Mouse (Mus musculus): Measurements from ENCODE around the gene Lasp1. TPM values are rescaled to one million over a fixed set of nuclear protein-coding genes. Genes with fewer than 3 reads are reported as not detected.
"Not testable (repeated sequence)": the region's sequence is repeated elsewhere in the genome, so short reads cannot be mapped to it uniquely, and the experiment has no call there.

Gene Lasp1
- total and polyA plus RNA-seq, 3 experiments: 31.0 to 122 (median 49.6) TPM

DNA sequence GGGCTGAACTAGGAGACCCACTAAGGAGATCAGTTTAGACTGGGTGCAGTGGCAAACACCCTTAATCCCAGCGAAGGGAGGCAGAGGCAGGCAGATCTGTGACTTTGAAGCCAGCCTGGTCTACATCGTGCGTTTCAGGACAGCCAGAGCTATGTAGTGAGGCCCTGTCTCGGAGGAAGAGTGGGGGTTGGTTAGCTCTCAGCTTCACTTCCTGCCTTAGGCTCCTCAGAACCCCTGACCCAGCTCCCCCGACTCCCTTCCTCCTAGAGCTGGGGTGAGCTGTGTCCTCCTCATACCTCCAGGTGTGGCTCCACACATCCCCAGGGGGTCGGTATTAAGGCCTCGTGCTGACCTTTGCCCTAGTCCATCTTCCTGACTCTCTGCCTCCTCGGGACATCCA, 37.7 kb downstream of the Lasp1 start:
- no peak overlapping the region for H3K4me3 ChIP-seq (ENCODE audit: low read depth, low read length)
- no peak for DNase-seq (ENCODE audit: low spot score)
- no peaks in the 10 kb centered on the region for H3K27me3 ChIP-seq (ENCODE audit: insufficient read depth, low read length)
- peaks cover 45% of the 10 kb centered on the region for H3K4me1 ChIP-seq (ENCODE audit: insufficient read depth, low read depth, low read length)
- no peaks in the 10 kb centered on the region for H3K9me3 ChIP-seq (replicated peaks)
- ATAC-seq (ENCODE audit: extremely low read depth, insufficient number of reproducible peaks, low FRiP score, poor library complexity, severe bottlenecking): no peak
- TF ChIP-seq GATA1 (IDR thresholded peaks at IDR 0.05; ENCODE audit: borderline replicate concordance, low read length) (no peak), CTCF (IDR thresholded peaks at IDR 0.05; ENCODE audit: low read depth, low read length) (no peak), TAL1 (conservative IDR thresholded peaks at IDR 0.05; ENCODE audit: low read depth, low read length) (no peak), POLR2AphosphoS5 (IDR thresholded peaks at IDR 0.05; ENCODE audit: insufficient replicate concordance, low read depth, low read length) (no peak), GATA2 (IDR thresholded peaks at IDR 0.05; ENCODE audit: borderline replicate concordance, low read depth, low read length) (no peak)
- peaks cover 73% of the 10 kb centered on the region for H3K36me3 ChIP-seq (replicated peaks)

DNA sequence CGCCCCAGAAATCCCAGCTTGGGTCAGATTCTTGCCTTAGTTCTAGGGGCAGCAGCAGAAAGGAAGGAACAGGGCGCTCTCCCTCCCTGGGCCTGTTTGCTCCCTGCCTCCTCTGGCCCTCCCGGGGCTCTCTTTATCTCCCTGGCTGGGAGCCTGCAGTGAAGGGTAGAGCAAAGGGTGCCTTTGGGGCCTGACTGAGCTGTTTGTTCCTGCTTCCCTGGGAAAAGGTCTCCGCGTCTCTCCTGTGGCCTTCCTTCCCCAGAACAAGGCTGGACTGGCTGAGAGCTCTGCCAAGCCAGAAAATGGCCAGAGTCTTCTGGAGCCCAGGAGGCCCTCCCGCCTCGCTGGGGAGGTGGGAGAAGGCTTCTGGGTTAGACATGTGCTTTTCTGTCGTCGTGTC, 38.3 kb downstream of the Lasp1 start:
- peaks cover 40% of the 10 kb centered on the region for H3K4me1 ChIP-seq (ENCODE audit: insufficient read depth, low read depth, low read length)

DNA sequence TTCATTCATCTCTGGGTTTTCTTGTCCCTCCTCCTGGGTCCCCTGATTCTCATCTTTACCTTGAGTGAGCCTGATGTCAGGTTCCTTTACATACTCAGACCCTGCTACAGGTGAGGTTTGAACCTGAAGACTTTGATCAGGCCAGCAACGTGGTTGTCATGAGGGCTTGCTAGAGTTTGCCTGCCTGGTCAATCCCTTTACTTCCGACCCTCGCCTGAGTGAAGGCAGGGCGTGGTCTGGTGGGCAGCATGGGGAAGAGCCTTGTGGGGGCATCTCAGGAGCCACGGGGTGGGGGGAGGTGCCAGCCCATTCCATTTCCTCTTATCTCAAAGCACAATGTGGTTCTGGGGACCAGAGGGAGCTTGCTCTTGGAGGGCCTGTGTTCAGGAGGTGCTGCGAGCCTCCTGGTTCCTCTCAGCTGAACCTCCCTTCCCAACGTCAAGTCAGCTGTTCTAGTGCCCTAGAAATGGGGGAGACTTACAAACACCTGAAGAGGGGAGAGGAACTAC, 38.9 kb downstream of the Lasp1 start:
- peaks cover 42% of the 10 kb centered on the region for H3K4me1 ChIP-seq (ENCODE audit: insufficient read depth, low read depth, low read length)
- ATAC-seq (ENCODE audit: extremely low read depth, insufficient number of reproducible peaks, low FRiP score, poor library complexity, severe bottlenecking) (0 out of 2 replicates have a peak, but pooled peaks have one; percentile 1), DNase-seq (ENCODE audit: low spot score) (no peak)
- no peaks in the 10 kb centered on the region; the same call in 1 of the 2 replicates for H3K27me3 ChIP-seq (ENCODE audit: insufficient read depth, low read length)
- H3K9me3 ChIP-seq (replicated peaks): no peaks in the 10 kb centered on the region
- TF ChIP-seq GATA1 (IDR thresholded peaks at IDR 0.05; ENCODE audit: borderline replicate concordance, low read length) (no peak), GATA2 (IDR thresholded peaks at IDR 0.05; ENCODE audit: borderline replicate concordance, low read depth, low read length) (no peak), TAL1 (conservative IDR thresholded peaks at IDR 0.05; ENCODE audit: low read depth, low read length) (0 out of 2 replicates have a peak, but pooled peaks have one; percentile 24), POLR2AphosphoS5 (IDR thresholded peaks at IDR 0.05; ENCODE audit: insufficient replicate concordance, low read depth, low read length) (no peak), CTCF (IDR thresholded peaks at IDR 0.05; ENCODE audit: low read depth, low read length) (no peak)
- peaks cover 62% of the 10 kb centered on the region for H3K36me3 ChIP-seq (replicated peaks)
- peak overlapping the region; percentile 21; the same call in 1 of the 2 replicates for H3K4me3 ChIP-seq (ENCODE audit: low read depth, low read length)

More for the DNA sequence above, 38.3 kb downstream of the Lasp1 start:
- DNase-seq (ENCODE audit: low spot score); H3K9me3 ChIP-seq (replicated peaks); H3K27me3 ChIP-seq (ENCODE audit: insufficient read depth, low read length); H3K4me3 ChIP-seq (ENCODE audit: low read depth, low read length); ATAC-seq (ENCODE audit: extremely low read depth, insufficient number of reproducible peaks, low FRiP score, poor library complexity, severe bottlenecking): not testable (repeated sequence)
- peaks cover 68% of the 10 kb centered on the region for H3K36me3 ChIP-seq (replicated peaks)

GRCm38 (mm10) chr11:97838779-97839440, 40.1 kb downstream of the Lasp1 start:
- no peaks in the 10 kb centered on the region; the same call in 1 of the 2 replicates for H3K27me3 ChIP-seq (ENCODE audit: insufficient read depth, low read length)
- H3K36me3 ChIP-seq (replicated peaks): peaks cover 50% of the 10 kb centered on the region
- TF ChIP-seq CTCF (IDR thresholded peaks at IDR 0.05; ENCODE audit: low read depth, low read length) (no peak), POLR2AphosphoS5 (IDR thresholded peaks at IDR 0.05; ENCODE audit: insufficient replicate concordance, low read depth, low read length) (no peak), GATA1 (IDR thresholded peaks at IDR 0.05; ENCODE audit: borderline replicate concordance, low read length) (no peak), TAL1 (conservative IDR thresholded peaks at IDR 0.05; ENCODE audit: low read depth, low read length) (no peak), GATA2 (IDR thresholded peaks at IDR 0.05; ENCODE audit: borderline replicate concordance, low read depth, low read length) (no peak)
- ATAC-seq (ENCODE audit: extremely low read depth, insufficient number of reproducible peaks, low FRiP score, poor library complexity, severe bottlenecking): no peak
- H3K9me3 ChIP-seq (replicated peaks): no peaks in the 10 kb centered on the region
- DNase-seq (ENCODE audit: low spot score): no peak
- H3K4me1 ChIP-seq (ENCODE audit: insufficient read depth, low read depth, low read length): peaks cover 42% of the 10 kb centered on the region
- H3K4me3 ChIP-seq (ENCODE audit: low read depth, low read length): no peak overlapping the region

- Histone ChIP-seq H3K4me1 (ENCODE audit: insufficient read depth, low read depth, low read length) (peaks cover 42% of the 10 kb centered on the region), H3K9me3 (replicated peaks) (no peaks in the 10 kb centered on the region), H3K27me3 (ENCODE audit: insufficient read depth, low read length) (no peaks in the 10 kb centered on the region; the same call in 1 of the 2 replicates), H3K4me3 (ENCODE audit: low read depth, low read length) (no peak overlapping the region), H3K36me3 (replicated peaks) (peaks cover 43% of the 10 kb centered on the region)
- TF ChIP-seq CTCF (IDR thresholded peaks at IDR 0.05; ENCODE audit: low read depth, low read length) (no peak), GATA1 (IDR thresholded peaks at IDR 0.05; ENCODE audit: borderline replicate concordance, low read length) (no peak), TAL1 (conservative IDR thresholded peaks at IDR 0.05; ENCODE audit: low read depth, low read length) (no peak), GATA2 (IDR thresholded peaks at IDR 0.05; ENCODE audit: borderline replicate concordance, low read depth, low read length) (no peak), POLR2AphosphoS5 (IDR thresholded peaks at IDR 0.05; ENCODE audit: insufficient replicate concordance, low read depth, low read length) (no peak)
- no peak for ATAC-seq (ENCODE audit: extremely low read depth, insufficient number of reproducible peaks, low FRiP score, poor library complexity, severe bottlenecking)
- DNase-seq (ENCODE audit: low spot score): no peak
Measured at GRCm38 (mm10) chr11:97839441-97840134, 40.8 kb downstream of the Lasp1 start.

GRCm38 (mm10) chr11:97840135-97840490, 41.3 kb downstream of the Lasp1 start:
- Histone ChIP-seq H3K27me3 (ENCODE audit: insufficient read depth, low read length) (no peaks in the 10 kb centered on the region; the same call in 1 of the 2 replicates), H3K4me1 (ENCODE audit: insufficient read depth, low read depth, low read length) (peaks cover 42% of the 10 kb centered on the region), H3K4me3 (ENCODE audit: low read depth, low read length) (no peak overlapping the region), H3K36me3 (replicated peaks) (peaks cover 38% of the 10 kb centered on the region), H3K9me3 (replicated peaks) (no peaks in the 10 kb centered on the region)
- no peak for TF ChIP-seq GATA2 (IDR thresholded peaks at IDR 0.05; ENCODE audit: borderline replicate concordance, low read depth, low read length)
- TF ChIP-seq TAL1 (conservative IDR thresholded peaks at IDR 0.05; ENCODE audit: low read depth, low read length): no peak
- no peak for TF ChIP-seq CTCF (IDR thresholded peaks at IDR 0.05; ENCODE audit: low read depth, low read length)
- TF ChIP-seq GATA1 (IDR thresholded peaks at IDR 0.05; ENCODE audit: borderline replicate concordance, low read length): no peak
- TF ChIP-seq POLR2AphosphoS5 (IDR thresholded peaks at IDR 0.05; ENCODE audit: insufficient replicate concordance, low read depth, low read length): no peak
- ATAC-seq (ENCODE audit: extremely low read depth, insufficient number of reproducible peaks, low FRiP score, poor library complexity, severe bottlenecking) (no peak), DNase-seq (ENCODE audit: low spot score) (no peak)

Measured in G1E (cell line).